Mouse (Mus musculus) G1E (cell line): ENCODE measurements around the gene Cadm1. TPM values are rescaled to one million over a fixed set of nuclear protein-coding genes. Genes with fewer than 3 reads are reported as not detected.

Source experiments
- ATAC-seq: 2 replicates; pipeline ENCODE4 v1.8.0; 2016; ENCODE audit warnings: mild to moderate bottlenecking; ENCODE audit not compliant: insufficient number of reproducible peaks, poor library complexity, low FRiP score, severe bottlenecking; ENCODE audit errors: extremely low read depth
- DNase-seq: peaks from one replicate; pipeline ENCODE4 v3.0.0; 2012; ENCODE audit warnings: low spot score
- H3K27me3 ChIP-seq: 2 replicates; pipeline ENCODE4 v1.6.1; 2012; ENCODE audit warnings: mild to moderate bottlenecking, low read length, inconsistent platforms; ENCODE audit not compliant: insufficient read depth
- H3K36me3 ChIP-seq: replicated peaks from 2 replicates; pipeline ENCODE3; 2012; ENCODE audit warnings: mild to moderate bottlenecking, inconsistent platforms
- H3K4me1 ChIP-seq: 2 replicates; pipeline ENCODE4 v1.6.1; 2012; ENCODE audit warnings: low read depth, low read length, inconsistent platforms, mixed read lengths; ENCODE audit not compliant: insufficient read depth
- H3K4me3 ChIP-seq: 2 replicates; pipeline ENCODE4 v1.5.1; 2012; ENCODE audit warnings: low read depth, mild to moderate bottlenecking, inconsistent platforms, low read length, moderate library complexity, mixed read lengths
- H3K9me3 ChIP-seq: replicated peaks from 2 replicates; pipeline ENCODE4 v1.6.1; 2012; ENCODE audit warnings: inconsistent platforms
- CTCF ChIP-seq: IDR thresholded peaks from 2 replicates; pipeline ENCODE4 v1.5.1; 2012; ENCODE audit warnings: low read depth, low read length, inconsistent platforms, mixed read lengths
- GATA1 ChIP-seq: IDR thresholded peaks from 2 replicates; pipeline ENCODE4 v1.6.1; 2012; ENCODE audit warnings: borderline replicate concordance, low read length, inconsistent platforms, mixed read lengths
- GATA2 ChIP-seq: IDR thresholded peaks from 2 replicates; pipeline ENCODE4 v1.6.1; 2012; ENCODE audit warnings: low read depth, low read length, inconsistent platforms, borderline replicate concordance
- POLR2AphosphoS5 ChIP-seq: IDR thresholded peaks from 2 replicates; pipeline ENCODE4 v1.6.1; 2012; ENCODE audit warnings: low read depth, low read length, inconsistent platforms; ENCODE audit not compliant: insufficient replicate concordance
- TAL1 ChIP-seq: conservative IDR thresholded peaks from 2 replicates; pipeline ENCODE4 v1.6.1; 2012; ENCODE audit warnings: low read depth, low read length, inconsistent platforms, mixed read lengths
- polyA plus RNA-seq: library from polyadenylated mRNA; stranded (reverse); fragments of >175 nt; gene quantifications from 2 replicates; pipeline ENCODE4 v1.2.3, GENCODE M21; 2012
- total RNA-seq, 2 experiments: library from RNA; stranded (forward) in 1 of 2; stranded (reverse) in 1 of 2; fragments of 200-1000 nt in 1 of 2; fragments of >200 nt in 1 of 2; fragmentation: Nextera tagmentation in 1 of 2; gene quantifications; 2 replicates each; pipeline ENCODE4 v1.2.3; 2014 to 2017

The Cadm1 gene
- total and polyA plus RNA-seq, 3 experiments = 0.38 TPM; not detected in 2

GRCm38 (mm10) chr9:47829204-47829603, 299.2 kb downstream of the Cadm1 start:
- Histone ChIP-seq H3K4me1 (no peaks in the 10 kb centered on the region), H3K36me3 (no peaks in the 10 kb centered on the region), H3K27me3 (no peaks in the 10 kb centered on the region), H3K4me3 (no peak overlapping the region), H3K9me3 (peaks cover 8% of the 10 kb centered on the region)
- TF ChIP-seq CTCF (no peak), GATA1 (no peak), GATA2 (no peak), TAL1 (no peak), POLR2AphosphoS5 (no peak)
- DNase-seq (no peak), ATAC-seq (no peak)

DNA sequence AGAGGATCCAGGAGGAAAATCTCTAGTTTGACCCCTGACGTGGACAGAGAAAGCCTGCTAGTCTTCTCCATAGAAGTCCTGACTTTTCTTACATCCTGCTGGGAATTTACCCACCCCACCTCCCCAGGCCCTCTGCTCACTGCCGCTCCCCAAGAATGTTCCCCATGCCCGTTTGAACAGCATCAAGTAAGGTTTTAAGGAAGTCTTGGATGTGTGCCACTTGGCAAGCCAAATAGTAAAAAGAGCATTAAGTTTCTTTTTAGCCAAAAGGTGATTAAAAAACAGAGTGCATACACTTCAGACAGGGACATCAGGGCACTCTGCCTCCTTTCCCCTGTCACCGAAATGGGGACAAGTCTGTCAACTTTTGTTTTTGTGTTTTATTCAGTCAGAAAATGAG, 299.9 kb downstream of the Cadm1 start:
- ATAC-seq (no peak), DNase-seq (no peak)
- Histone ChIP-seq H3K4me1 (no peaks in the 10 kb centered on the region), H3K36me3 (no peaks in the 10 kb centered on the region), H3K27me3 (no peaks in the 10 kb centered on the region), H3K9me3 (peaks cover 8% of the 10 kb centered on the region), H3K4me3 (no peak overlapping the region)
- no peak for TF ChIP-seq GATA1
- TF ChIP-seq POLR2AphosphoS5 = no peak

- H3K27me3 ChIP-seq = no peaks in the 10 kb centered on the region
- no peak for DNase-seq
- H3K36me3 ChIP-seq = no peaks in the 10 kb centered on the region
- peaks cover 10% of the 10 kb centered on the region for H3K9me3 ChIP-seq
- H3K4me3 ChIP-seq = no peak overlapping the region
- no peaks in the 10 kb centered on the region for H3K4me1 ChIP-seq
- TF ChIP-seq CTCF = no peak
- no peak for TF ChIP-seq GATA2
- TF ChIP-seq POLR2AphosphoS5 = no peak
- TF ChIP-seq GATA1 = no peak
- TF ChIP-seq TAL1 = no peak
- no peak for ATAC-seq
Observed at GRCm38 (mm10) chr9:47831412-47831811, 301.4 kb downstream of the Cadm1 start.

- Histone ChIP-seq H3K27me3 (no peaks in the 10 kb centered on the region; the same call in 1 of the 2 replicates), H3K9me3 (peaks cover 27% of the 10 kb centered on the region), H3K36me3 (no peaks in the 10 kb centered on the region), H3K4me1 (no peaks in the 10 kb centered on the region), H3K4me3 (no peak overlapping the region)
- DNase-seq (no peak), ATAC-seq (no peak)
- TF ChIP-seq CTCF (no peak), GATA2 (no peak), GATA1 (no peak), TAL1 (no peak), POLR2AphosphoS5 (no peak)
Observed at GRCm38 (mm10) chr9:47838170-47838569, 308.2 kb downstream of the Cadm1 start.

DNA sequence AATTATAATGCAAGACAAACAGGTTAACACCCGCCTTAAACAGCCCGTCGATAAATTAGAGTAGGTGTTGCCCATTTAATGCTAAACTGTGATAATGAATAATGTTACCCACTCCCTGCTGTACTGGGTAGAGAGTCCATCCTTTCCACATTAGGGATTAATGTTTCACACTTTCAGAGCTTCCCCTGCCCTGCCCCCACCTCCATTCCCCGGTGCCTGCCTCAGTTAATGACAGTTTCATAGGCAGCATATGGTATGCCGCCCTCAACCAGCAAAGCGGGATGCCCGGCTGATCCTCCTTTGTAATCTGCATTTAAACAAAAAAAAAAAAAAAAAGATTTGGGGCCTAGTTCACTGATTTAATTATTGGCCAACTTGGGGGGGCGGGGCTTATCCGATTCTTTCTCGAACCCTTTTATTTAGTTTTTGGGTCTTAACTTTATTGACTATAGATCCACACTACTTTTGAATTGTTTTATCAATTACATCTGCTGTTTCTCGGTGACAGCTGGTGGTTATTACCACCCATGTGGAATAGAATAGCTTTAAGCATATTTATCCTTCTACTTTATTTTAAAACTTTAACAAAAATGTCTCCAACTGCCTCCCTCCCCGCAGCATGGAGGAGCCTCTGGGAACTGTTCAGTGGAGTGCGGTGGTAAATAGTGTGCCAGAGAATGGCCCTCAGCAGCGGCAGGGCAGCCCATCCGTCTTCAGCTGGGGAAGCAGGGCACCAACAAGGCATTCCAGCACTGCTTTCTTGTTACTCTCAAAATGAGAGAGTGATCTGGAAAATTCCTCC, 309.1 kb downstream of the Cadm1 start:
- no peak for TF ChIP-seq TAL1
- no peak for TF ChIP-seq CTCF
- TF ChIP-seq GATA1 = no peak
- DNase-seq (no peak), ATAC-seq (no peak)
- Histone ChIP-seq H3K36me3 (no peaks in the 10 kb centered on the region), H3K9me3 (peaks cover 33% of the 10 kb centered on the region), H3K27me3 (no peaks in the 10 kb centered on the region; the same call in 1 of the 2 replicates), H3K4me1 (no peaks in the 10 kb centered on the region), H3K4me3 (no peak overlapping the region)

DNA sequence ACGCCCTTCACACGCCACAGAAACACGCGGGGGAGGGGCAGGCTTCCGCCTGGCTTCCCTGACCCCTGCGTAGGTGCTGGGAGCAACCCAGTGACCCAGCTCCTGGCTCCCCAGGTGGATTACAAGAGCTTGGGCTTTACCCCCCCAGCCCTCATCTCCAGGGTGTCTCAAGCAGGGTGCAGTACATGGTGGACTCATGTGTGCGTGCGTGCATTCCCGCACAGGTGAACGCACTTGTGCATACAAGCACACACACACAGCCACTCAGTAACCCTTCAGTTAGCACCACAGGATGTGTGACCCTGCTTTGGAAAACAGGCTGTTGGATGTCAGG, 309.7 kb downstream of the Cadm1 start:
- Histone ChIP-seq H3K9me3 (peaks cover 36% of the 10 kb centered on the region), H3K4me3 (no peak overlapping the region), H3K27me3 (no peaks in the 10 kb centered on the region; the same call in 1 of the 2 replicates), H3K4me1 (no peaks in the 10 kb centered on the region), H3K36me3 (no peaks in the 10 kb centered on the region)
- ATAC-seq (no peak), DNase-seq (no peak)
- TF ChIP-seq CTCF (no peak), TAL1 (no peak), GATA2 (no peak), POLR2AphosphoS5 (no peak), GATA1 (no peak)

DNA sequence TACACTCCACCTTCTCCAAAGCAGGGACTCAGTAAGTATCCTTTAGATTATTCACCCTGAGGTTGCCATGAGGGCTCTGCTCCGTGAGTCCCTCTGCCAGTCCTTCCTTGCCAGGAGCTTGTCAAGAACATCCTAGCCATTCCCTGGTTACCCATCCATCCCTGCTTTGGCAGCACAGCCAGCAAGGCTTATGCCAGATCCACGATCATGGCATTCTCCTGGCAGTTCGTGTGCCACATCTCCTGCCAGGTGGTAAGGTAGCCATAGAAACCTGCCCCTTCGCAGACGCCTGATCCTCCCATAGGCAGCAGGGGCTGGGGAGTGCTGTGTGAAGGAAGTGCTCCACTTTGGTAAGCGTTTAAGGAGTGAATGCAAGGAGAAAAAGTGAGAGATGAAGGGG, 313.4 kb downstream of the Cadm1 start:
- DNase-seq = no peak
- ATAC-seq = no peak
- TF ChIP-seq GATA1 = no peak
- TF ChIP-seq TAL1 = no peak
- no peak for TF ChIP-seq CTCF
- no peak for TF ChIP-seq GATA2
- no peak for TF ChIP-seq POLR2AphosphoS5
- H3K4me3 ChIP-seq = no peak overlapping the region
- peaks cover 43% of the 10 kb centered on the region for H3K9me3 ChIP-seq
- H3K36me3 ChIP-seq = no peaks in the 10 kb centered on the region
- H3K4me1 ChIP-seq = no peaks in the 10 kb centered on the region
- H3K27me3 ChIP-seq = no peaks in the 10 kb centered on the region; the same call in 1 of the 2 replicates
